Mouse (Mus musculus) ES-Bruce4 (cell line): ENCODE results near the gene Rnd1. TPM values are rescaled to one million over a fixed set of nuclear protein-coding genes. Genes with fewer than 3 reads are reported as not detected.

Experiments used
- H3K27ac ChIP-seq: 2 replicates; pipeline ENCODE4 v1.5.1; 2012; ENCODE audit warnings: low read length, inconsistent platforms; ENCODE audit not compliant: insufficient read depth
- H3K27me3 ChIP-seq: 2 replicates; pipeline ENCODE4 v1.6.1; 2012; ENCODE audit warnings: mild to moderate bottlenecking, low read length, inconsistent platforms; ENCODE audit not compliant: control insufficient read depth, poor library complexity, insufficient read depth, severe bottlenecking
- H3K36me3 ChIP-seq: 2 replicates; pipeline ENCODE4 v1.6.1; 2012; ENCODE audit warnings: inconsistent platforms, mild to moderate bottlenecking, low read length, moderate library complexity; ENCODE audit not compliant: control insufficient read depth, poor library complexity, insufficient read depth, severe bottlenecking
- H3K4me1 ChIP-seq: one replicate; pipeline ENCODE4 v1.8.1; 2011; ENCODE audit warnings: low read length; ENCODE audit not compliant: control insufficient read depth, insufficient read depth
- H3K4me3 ChIP-seq: 2 replicates; pipeline ENCODE4 v1.5.1; 2011; ENCODE audit warnings: low read depth, mild to moderate bottlenecking, low read length
- H3K9ac ChIP-seq: 2 replicates; pipeline ENCODE4 v1.6.1; 2012; ENCODE audit warnings: low read depth, mild to moderate bottlenecking, inconsistent platforms; ENCODE audit not compliant: poor library complexity, severe bottlenecking
- H3K9me3 ChIP-seq: replicated peaks from 2 replicates; pipeline ENCODE4 v1.6.1; 2012; ENCODE audit warnings: mild to moderate bottlenecking, low read length, inconsistent platforms; ENCODE audit not compliant: control insufficient read depth, poor library complexity, insufficient read depth, severe bottlenecking
- CTCF ChIP-seq: IDR thresholded peaks from one replicate; pipeline ENCODE4 v1.8.1; 2011; ENCODE audit warnings: low read depth, low read length
- EP300 ChIP-seq: IDR thresholded peaks from 2 replicates; pipeline ENCODE4 v1.6.1; 2011; ENCODE audit warnings: low read depth, low read length; ENCODE audit not compliant: insufficient read depth
- POLR2A ChIP-seq: IDR thresholded peaks from one replicate; pipeline ENCODE4 v1.8.1; 2011; ENCODE audit warnings: low read length; ENCODE audit not compliant: insufficient read depth
- polyA plus RNA-seq: library from polyadenylated mRNA; stranded (reverse); fragments of >200 nt; gene quantifications from 2 replicates; pipeline ENCODE4 v1.2.4, GENCODE M21; 2011; ENCODE audit warnings: low read depth; ENCODE audit not compliant: missing spikeins, insufficient read depth, insufficient read length

The Rnd1 gene
- polyA plus RNA-seq, 1 experiment, result 3.7 TPM

GRCm38 (mm10) chr15:98683746-98684145 is 6.5 kb upstream of the Rnd1 start:
- no peak overlapping the region for H3K4me3 ChIP-seq
- TF ChIP-seq EP300 (no peak), POLR2A (no peak), CTCF (no peak)
- no peaks in the 10 kb centered on the region for H3K27me3 ChIP-seq
- H3K27ac ChIP-seq, result no peak overlapping the region
- no peaks in the 10 kb centered on the region for H3K9me3 ChIP-seq
- no peaks in the 10 kb centered on the region for H3K4me1 ChIP-seq
- H3K9ac ChIP-seq, result no peak overlapping the region
- no peaks in the 10 kb centered on the region for H3K36me3 ChIP-seq

- Histone ChIP-seq H3K36me3 (no peaks in the 10 kb centered on the region), H3K27me3 (no peaks in the 10 kb centered on the region), H3K4me3 (no peak overlapping the region), H3K9me3 (no peaks in the 10 kb centered on the region), H3K9ac (no peak overlapping the region), H3K4me1 (no peaks in the 10 kb centered on the region), H3K27ac (no peak overlapping the region)
- TF ChIP-seq CTCF, result no peak
- TF ChIP-seq POLR2A, result no peak
- TF ChIP-seq EP300, result no peak
Observed at GRCm38 (mm10) chr15:98683177-98683576, 5.9 kb upstream of the Rnd1 start.

- no peak for TF ChIP-seq EP300
- TF ChIP-seq POLR2A, result no peak
Observed at GRCm38 (mm10) chr15:98681633-98682032, 4.4 kb upstream of the Rnd1 start.

GRCm38 (mm10) chr15:98680660-98681059 is 3.4 kb upstream of the Rnd1 start:
- Histone ChIP-seq H3K27me3 (peaks cover 2% of the 10 kb centered on the region; the same call in 1 of the 2 replicates), H3K9ac (no peak overlapping the region), H3K27ac (no peak overlapping the region), H3K4me3 (no peak overlapping the region), H3K4me1 (no peaks in the 10 kb centered on the region), H3K36me3 (no peaks in the 10 kb centered on the region), H3K9me3 (no peaks in the 10 kb centered on the region)
- TF ChIP-seq CTCF (no peak), POLR2A (no peak), EP300 (no peak)

More at GRCm38 (mm10) chr15:98681633-98682032, 4.4 kb upstream of the Rnd1 start:
- Histone ChIP-seq H3K36me3 (no peaks in the 10 kb centered on the region), H3K9ac (no peak overlapping the region), H3K27ac (no peak overlapping the region), H3K9me3 (no peaks in the 10 kb centered on the region), H3K4me3 (no peak overlapping the region), H3K4me1 (no peaks in the 10 kb centered on the region), H3K27me3 (no peaks in the 10 kb centered on the region)

GRCm38 (mm10) chr15:98677977-98678376 is 716 bp upstream of the Rnd1 start:
- Histone ChIP-seq H3K4me3 (no peak overlapping the region), H3K27me3 (peaks cover 2% of the 10 kb centered on the region; the same call in 1 of the 2 replicates), H3K9me3 (no peaks in the 10 kb centered on the region), H3K27ac (no peak overlapping the region), H3K4me1 (no peaks in the 10 kb centered on the region), H3K9ac (no peak overlapping the region), H3K36me3 (no peaks in the 10 kb centered on the region)
- TF ChIP-seq POLR2A, result no peak
- TF ChIP-seq CTCF, result no peak
- no peak for TF ChIP-seq EP300

- Histone ChIP-seq H3K36me3 (no peaks in the 10 kb centered on the region), H3K27me3 (peaks cover 2% of the 10 kb centered on the region; the same call in 1 of the 2 replicates), H3K9me3 (no peaks in the 10 kb centered on the region), H3K4me3 (no peak overlapping the region), H3K9ac (0 out of 2 replicates have a peak overlapping the region, but pooled peaks have one; percentile 6), H3K4me1 (no peaks in the 10 kb centered on the region), H3K27ac (no peak overlapping the region)
- no peak for TF ChIP-seq EP300
- no peak for TF ChIP-seq CTCF
- TF ChIP-seq POLR2A, result no peak
Observed at GRCm38 (mm10) chr15:98676471-98676870, 790 bp downstream of the Rnd1 start.
